Mouse (Mus musculus) CD8-positive naive resting alpha-beta T cell, adult 2 months (primary cell): ENCODE measurements around the gene Inpp5f.
"Not testable (repeated sequence)": the region's sequence is repeated elsewhere in the genome, so short reads cannot be mapped to it uniquely, and the experiment has no call there.

Experiments used
- DNase-seq, 2 experiments: peaks; one replicate each; pipeline ENCODE4 v3.0.0; 2022; ENCODE audit warnings: low read depth in 2 of 2, low spot score in 2 of 2

Gene Inpp5f

GRCm38 (mm10) chr7:128610897-128611798 lies at the start of gene Inpp5f:
Gene Inpp5f (plus strand): TSS chr7:128611328.
- peak; percentile 98 to 100 for DNase-seq

DNA sequence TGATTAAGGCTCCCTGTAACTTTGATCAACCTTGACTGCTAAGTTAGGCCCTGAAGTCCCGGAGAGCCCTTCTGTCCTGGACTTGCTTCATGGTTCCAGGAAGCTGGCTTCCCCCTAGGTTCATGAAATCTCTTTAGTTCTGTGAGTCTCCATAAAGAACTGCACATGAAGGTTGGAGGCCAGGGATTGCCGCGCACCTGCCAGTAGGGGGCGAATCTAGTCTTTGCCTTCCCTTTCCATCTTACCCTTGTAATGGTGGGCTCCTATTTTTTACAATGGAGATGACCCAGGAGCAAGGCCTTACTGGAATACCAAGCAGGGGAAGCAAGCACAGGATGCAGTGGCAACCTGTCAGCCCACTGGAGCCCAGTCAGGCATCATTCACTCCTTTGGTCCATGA lies 47.8 kb upstream of the Inpp5f start:
- peak in 1 of 2 experiments; percentile 19 for DNase-seq

DNA sequence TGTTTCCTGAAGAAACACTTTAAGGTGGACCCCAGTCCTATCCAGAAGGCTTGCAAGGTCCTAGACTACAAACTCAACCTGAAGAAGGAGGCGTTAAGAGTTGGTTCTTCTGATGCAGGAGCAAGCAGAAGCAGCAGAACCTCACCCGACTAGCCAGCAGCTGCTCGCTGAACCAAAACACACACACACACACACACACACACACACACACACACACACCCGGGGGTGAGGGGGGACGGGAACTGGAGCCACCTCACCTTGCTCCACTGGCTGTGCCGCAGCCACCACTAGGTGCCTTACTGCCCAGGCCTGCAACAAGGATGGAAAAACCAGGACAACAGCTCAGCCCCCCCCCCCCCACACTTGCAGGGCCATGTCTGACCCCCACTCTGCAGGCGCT lies 44.8 kb upstream of the Inpp5f start:
- no peak for DNase-seq

- no peak for DNase-seq
These were observed 43.4 kb upstream of the Inpp5f start for GRCm38 (mm10) chr7:128567561-128568244.

GRCm38 (mm10) chr7:128569429-128569828 lies 41.7 kb upstream of the Inpp5f start:
- DNase-seq: not testable (repeated sequence)

DNA sequence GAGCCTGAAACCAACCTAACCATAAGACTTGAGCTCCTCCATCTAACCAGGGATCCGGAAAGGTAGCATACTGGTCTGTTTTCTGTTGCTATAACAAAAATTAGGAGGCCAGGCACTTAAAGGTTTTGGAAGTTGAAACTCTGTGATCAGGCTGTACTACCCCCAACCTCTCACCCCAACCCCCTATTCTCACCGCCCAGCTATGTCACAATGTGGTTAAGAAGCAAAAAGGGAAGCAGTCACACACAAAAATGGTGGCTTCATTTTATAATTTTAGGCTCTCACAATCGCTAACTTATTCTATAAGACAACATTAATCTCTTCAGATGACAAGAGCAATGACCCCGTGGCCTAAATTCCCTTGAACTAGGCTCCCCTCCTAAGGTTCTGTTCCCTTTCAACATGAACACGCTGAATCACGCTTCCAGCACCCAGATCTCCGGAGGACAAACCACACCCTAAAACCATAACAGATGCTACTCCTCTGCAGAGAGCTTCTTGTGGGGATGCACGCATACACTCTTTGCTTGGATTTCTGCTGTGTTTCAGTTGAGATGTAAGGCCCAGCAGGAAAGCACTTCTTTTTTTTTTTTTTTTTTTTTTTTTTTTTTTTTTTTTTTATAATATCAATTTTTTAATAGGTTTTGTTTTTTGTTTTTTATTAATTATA lies 41.0 kb upstream of the Inpp5f start:
- no peak for DNase-seq

DNA sequence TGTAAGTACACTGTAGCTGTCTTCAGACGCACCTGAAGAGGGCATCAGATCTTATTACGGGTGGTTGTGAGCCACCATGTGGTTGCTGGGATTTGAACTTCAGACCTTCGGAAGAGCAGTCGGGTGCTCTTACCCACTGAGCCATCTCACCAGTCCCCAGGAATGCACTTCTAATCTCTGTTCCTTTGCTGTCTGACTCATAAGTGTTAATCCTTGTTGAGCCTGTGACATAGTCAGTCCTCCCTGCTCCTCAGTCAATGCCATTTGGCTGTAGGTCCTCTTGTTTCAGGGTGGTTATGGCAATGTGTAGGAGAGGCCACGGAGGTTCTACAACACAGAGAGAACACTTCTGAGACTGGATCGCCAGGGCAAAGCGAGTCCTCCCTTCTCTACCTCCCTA lies 40.5 kb upstream of the Inpp5f start:
- DNase-seq: not testable (repeated sequence)

DNA sequence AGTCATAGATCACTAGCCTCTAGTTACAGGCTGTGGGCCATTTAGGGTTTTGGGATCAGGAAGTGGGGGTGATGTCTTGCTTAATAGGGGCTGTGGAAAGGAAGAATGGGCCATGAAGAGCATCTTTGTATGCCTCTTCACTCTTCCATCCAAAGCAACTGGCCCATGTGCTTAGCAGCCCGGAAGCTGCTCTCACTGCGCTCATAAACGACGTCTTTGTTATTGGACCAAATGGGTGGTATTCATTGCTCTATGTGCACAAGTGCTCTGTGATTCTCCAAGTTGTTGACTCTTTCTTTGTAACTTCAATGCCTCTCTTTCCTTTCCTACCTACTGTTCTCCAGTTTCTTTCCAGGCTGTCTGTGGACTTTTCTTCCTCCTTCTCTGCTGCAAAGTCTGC lies 39.1 kb upstream of the Inpp5f start:
- no peak for DNase-seq

GRCm38 (mm10) chr7:128575211-128575610 lies 35.9 kb upstream of the Inpp5f start:
- DNase-seq: no peak

- DNase-seq: no peak
These were observed 35.3 kb upstream of the Inpp5f start for GRCm38 (mm10) chr7:128575794-128576193.

- no peak for DNase-seq
These were observed 33.5 kb upstream of the Inpp5f start for GRCm38 (mm10) chr7:128577607-128578006.

DNA sequence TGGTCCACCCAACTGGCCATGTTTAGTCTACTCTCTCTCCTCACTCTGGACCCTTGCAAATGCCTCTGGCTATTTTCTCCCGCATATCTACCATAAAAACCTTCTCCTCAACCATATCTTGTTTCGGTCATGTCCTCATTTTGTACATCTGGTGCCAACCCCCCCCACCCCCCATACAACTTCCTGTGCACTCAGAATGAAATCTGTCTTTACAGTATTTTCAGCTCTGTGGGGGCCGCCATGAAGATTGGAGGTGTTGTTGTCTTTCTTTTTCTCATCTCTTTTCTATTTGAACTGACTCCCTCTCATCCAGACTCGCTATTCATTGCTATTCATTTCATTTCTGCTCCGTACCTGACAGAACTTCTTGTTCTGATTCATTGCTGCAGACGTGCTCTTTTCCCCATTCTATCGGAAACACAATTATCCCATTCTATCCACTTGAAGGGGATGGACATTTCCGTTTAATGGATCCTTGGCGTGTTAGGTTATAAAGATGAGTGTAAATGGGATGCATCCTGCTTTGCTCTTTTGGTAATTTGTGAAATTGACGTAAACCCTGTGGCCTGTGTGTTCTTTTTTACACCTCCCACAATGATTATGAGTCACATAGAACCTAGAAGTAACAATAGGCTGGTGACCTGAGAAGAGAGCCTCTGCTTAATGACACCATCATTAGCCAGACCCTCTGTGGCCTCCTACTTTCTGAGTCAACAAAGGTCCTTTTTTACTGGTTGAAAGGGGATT lies 32.8 kb upstream of the Inpp5f start:
- DNase-seq: no peak

DNA sequence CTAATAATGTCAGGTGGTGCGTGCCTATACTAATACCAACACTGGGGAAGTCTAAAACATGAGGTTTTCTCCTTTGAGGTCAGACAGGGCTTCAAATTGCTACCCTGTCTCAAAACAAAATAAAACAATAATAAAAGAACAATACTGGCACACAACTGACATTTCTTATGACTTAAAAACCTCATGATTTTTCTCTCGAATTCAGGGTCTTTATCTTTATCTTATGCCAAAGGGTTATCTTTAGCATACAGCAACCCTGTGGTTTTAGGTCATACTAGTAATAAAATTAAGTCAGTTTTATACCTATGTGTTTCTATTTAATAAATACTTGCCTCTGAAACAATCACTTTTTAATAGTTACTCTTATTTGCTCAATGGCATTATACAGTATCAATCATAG lies 31.7 kb upstream of the Inpp5f start:
- no peak for DNase-seq

- no peak for DNase-seq
These were observed 30.8 kb upstream of the Inpp5f start for GRCm38 (mm10) chr7:128580318-128580717.

- DNase-seq: no peak
These were observed 29.2 kb upstream of the Inpp5f start for GRCm38 (mm10) chr7:128581864-128582484.

- DNase-seq: no peak
These were observed 27.7 kb upstream of the Inpp5f start for GRCm38 (mm10) chr7:128583213-128583948.

DNA sequence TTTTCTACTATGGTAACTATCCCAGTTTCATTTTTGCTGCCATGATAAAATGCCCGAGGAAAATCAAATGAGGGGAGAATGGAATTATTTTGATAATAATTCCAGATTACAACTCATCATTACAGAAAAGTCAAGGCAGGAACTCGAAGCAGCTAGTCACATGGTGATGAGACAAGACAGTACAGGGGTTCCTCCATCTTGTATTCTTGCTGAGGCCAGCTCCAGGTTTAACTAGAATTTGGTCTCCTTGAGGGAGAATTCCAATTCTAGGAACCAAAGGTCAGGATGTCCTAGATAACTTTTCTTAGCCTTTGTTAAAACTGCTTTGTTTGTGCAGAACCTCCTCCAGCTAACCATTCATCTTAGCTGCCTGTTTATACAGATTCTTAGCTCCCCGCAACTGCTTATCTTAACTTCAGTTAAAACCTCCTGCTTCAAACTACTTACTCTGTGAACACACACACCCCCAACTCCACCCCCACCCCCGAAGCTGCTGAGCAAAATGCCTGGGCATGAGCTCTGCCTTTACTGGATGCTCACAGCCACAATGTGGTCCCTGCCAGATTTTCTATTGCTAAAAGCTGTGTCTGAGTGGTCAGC lies 23.7 kb upstream of the Inpp5f start:
- DNase-seq: no peak

- no peak for DNase-seq
These were observed 19.6 kb upstream of the Inpp5f start for GRCm38 (mm10) chr7:128591345-128592084.
